Mouse (Mus musculus) midbrain, postnatal 0 days (tissue): ENCODE results near the gene Nmnat3. TPM values are rescaled to one million over a fixed set of nuclear protein-coding genes. Genes with fewer than 3 reads are reported as not detected.
A peak's percentile ranks its signal among the peaks of the same experiment; 100 is the strongest.

Experiments used
- ATAC-seq: fragments of 200-750 bp; cut with Nextera tagmentation; 2 replicates; pipeline ENCODE4 v1.8.0; 2017; ENCODE audit warnings: moderate number of reproducible peaks, mild to moderate bottlenecking, moderate TSS enrichment, moderate library complexity; ENCODE audit not compliant: low FRiP score
- DNase-seq: peaks from one replicate; pipeline ENCODE4 v3.0.0-alpha.2; 2015; ENCODE audit warnings: low spot score
- H3K27ac ChIP-seq: fragments of 300-500 bp; sonication (generic); 2 replicates; pipeline ENCODE4 v1.5.1; 2014; ENCODE audit warnings: low read depth, mild to moderate bottlenecking, low read length, mixed read lengths
- H3K27me3 ChIP-seq: fragments of 300-500 bp; sonication (generic); 2 replicates; pipeline ENCODE4 v1.6.1; 2014; ENCODE audit warnings: low read length, control low read depth, mixed read lengths; ENCODE audit not compliant: insufficient read depth
- H3K36me3 ChIP-seq: fragments of 300-500 bp; sonication (generic); 2 replicates; pipeline ENCODE4 v1.6.1; 2014; ENCODE audit warnings: low read length, control low read depth, mixed read lengths; ENCODE audit not compliant: insufficient read depth
- H3K4me1 ChIP-seq: fragments of 300-500 bp; sonication (generic); 2 replicates; pipeline ENCODE4 v1.6.1; 2014; ENCODE audit warnings: mild to moderate bottlenecking, control low read depth, antibody characterized with exemption, low read length, mixed read lengths; ENCODE audit not compliant: insufficient read depth
- H3K4me2 ChIP-seq: fragments of 300-500 bp; sonication (generic); 2 replicates; pipeline ENCODE4 v1.6.1; 2014; ENCODE audit warnings: low read depth, mild to moderate bottlenecking, low read length, mixed read lengths; ENCODE audit not compliant: poor library complexity, severe bottlenecking
- H3K4me3 ChIP-seq: fragments of 300-500 bp; sonication (generic); 2 replicates; pipeline ENCODE4 v1.5.1; 2014; ENCODE audit warnings: low read depth, mild to moderate bottlenecking, low read length, moderate library complexity
- H3K9ac ChIP-seq: fragments of 300-500 bp; sonication (generic); replicated peaks from 2 replicates; pipeline ENCODE4 v1.6.1; 2014; ENCODE audit warnings: mild to moderate bottlenecking, low read length, moderate library complexity, mixed read lengths; ENCODE audit not compliant: poor library complexity, severe bottlenecking
- H3K9me3 ChIP-seq: fragments of 300-500 bp; sonication (generic); 2 replicates; pipeline ENCODE4 v1.6.1; 2016; ENCODE audit warnings: low read length, control low read depth
- CTCF ChIP-seq: IDR thresholded peaks from 2 replicates; pipeline ENCODE4 v1.5.1; 2016; ENCODE audit warnings: antibody characterized with exemption, mild to moderate bottlenecking
- WGBS: fragments of 180-500 bp; shearing (Covaris S2); extraction: QIAGEN DNeasy Blood & Tissue Kit; methylation state at CpG from one replicate; pipeline ENCODE4 v1.1.7; 2014; 5-methylcytosine and 5-hydroxymethylcytosine counted together
- polyA plus RNA-seq: library from polyadenylated mRNA; unstranded; fragments of >200 nt; fragmentation: Nextera tagmentation; extraction: Ambion mirVana; gene quantifications from 2 replicates; pipeline ENCODE4 v1.2.1, GENCODE M21; 2015
- total RNA-seq: library from RNA; depleted of rRNA; stranded (reverse); fragments of >200 nt; gene quantifications from 2 replicates; pipeline ENCODE4 v1.2.3, GENCODE M21; 2014

Gene Nmnat3
- total and polyA plus RNA-seq, 2 experiments from 2014 or later, result 0.88 to 1.0 TPM

DNA sequence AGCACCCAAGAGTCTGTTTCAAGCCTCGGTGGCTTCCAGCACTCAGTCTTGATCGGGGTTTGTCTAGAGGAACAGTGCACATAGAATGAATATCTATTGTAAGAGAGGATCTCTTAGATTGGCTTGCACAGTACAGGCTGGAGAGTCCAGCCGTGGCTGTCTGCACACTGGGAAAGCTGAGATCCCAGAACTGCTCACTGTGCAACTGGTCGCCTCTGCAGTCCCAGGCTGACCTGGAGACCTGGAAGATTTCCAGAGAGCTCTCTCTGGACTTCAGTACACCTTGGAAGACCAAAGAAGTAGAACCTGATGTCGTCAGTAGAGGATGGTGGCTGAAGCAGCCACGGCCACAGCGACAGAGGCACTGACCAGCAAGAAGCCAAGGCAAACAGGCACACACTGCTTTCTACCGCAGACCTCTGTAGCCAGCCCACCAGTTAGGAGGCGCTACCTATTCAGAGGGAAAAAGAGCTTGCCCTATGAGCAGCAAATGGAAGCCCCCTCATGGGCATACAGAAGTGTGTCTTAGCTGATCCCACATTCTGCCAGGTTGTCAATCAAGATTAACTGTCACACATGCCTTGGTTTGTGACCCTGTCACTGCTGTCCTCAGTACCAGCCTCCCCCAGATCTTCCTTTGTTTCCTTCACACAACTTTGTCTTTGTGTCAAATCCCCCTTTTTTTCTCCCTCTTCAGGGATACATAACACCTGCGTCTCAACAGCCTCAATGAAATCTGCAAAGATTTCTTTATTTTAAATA lies 41.4 kb downstream of the Nmnat3 start:
- Histone ChIP-seq H3K27ac (no peak overlapping the region), H3K4me3 (no peak overlapping the region), H3K9ac (no peak overlapping the region), H3K4me2 (no peak overlapping the region), H3K36me3 (no peaks in the 10 kb centered on the region), H3K27me3 (0 out of 2 replicates have a peak, but pooled peaks cover 3% of the 10 kb centered on the region), H3K4me1 (no peaks in the 10 kb centered on the region; the same call in 1 of the 2 replicates), H3K9me3 (no peaks in the 10 kb centered on the region)
- ATAC-seq (no peak), DNase-seq (no peak)
- 56% methylated on average over 10 of the region's 10 CpGs for WGBS
- TF ChIP-seq CTCF, result no peak

DNA sequence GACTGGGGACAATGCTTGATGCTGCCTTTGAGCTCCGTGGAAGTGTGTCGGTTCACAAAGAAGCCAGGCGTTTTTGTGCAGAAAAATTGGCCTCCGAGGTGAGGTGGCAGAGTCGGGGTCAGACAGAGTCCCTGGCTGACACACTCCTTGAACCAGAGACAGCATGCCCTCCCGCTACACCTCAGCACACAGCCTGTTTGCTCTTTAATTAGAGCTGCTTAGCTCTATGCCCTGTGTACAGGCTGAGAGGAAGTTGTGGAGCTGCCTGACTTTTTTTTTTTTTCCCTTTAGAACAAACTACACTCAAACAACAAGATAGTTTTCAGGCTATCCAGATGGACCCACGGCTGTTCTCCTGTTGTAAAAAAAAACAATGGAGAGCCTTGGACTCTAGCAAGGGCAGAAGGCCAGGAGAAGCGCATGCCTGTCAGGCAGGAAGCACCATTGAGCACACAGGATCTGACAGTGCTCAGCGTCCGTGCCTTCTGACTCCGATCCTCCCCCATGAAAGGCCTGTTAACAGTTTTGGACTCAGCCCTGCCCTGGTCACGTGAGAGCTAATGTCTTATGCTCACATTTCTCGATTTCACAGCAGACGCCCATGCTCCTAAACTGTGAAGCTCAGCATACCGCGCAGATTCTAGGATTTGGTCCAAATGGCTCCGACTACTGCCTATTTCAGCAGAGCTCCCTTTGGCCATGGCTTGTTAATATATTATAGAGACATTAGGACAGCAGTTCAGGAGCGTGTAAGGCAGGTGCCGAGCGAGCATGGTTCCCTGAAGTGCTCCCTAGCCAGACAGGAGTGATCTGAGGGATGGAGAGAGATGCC lies 42.3 kb downstream of the Nmnat3 start:
- no peak overlapping the region for H3K27ac ChIP-seq
- no peaks in the 10 kb centered on the region for H3K36me3 ChIP-seq
- H3K4me3 ChIP-seq, result no peak overlapping the region
- H3K27me3 ChIP-seq, result 0 out of 2 replicates have a peak, but pooled peaks cover 3% of the 10 kb centered on the region
- H3K4me1 ChIP-seq, result no peaks in the 10 kb centered on the region; the same call in 1 of the 2 replicates
- TF ChIP-seq CTCF, result no peak
- ATAC-seq (peak; percentile 58; the same call in 1 of the 2 replicates), DNase-seq (peak; percentile 79)
- H3K9ac ChIP-seq, result no peak overlapping the region
- no peaks in the 10 kb centered on the region for H3K9me3 ChIP-seq
- 31% methylated on average over 20 of the region's 20 CpGs for WGBS
- H3K4me2 ChIP-seq, result 0 out of 2 replicates have a peak overlapping the region, but pooled peaks have one; percentile 9

DNA sequence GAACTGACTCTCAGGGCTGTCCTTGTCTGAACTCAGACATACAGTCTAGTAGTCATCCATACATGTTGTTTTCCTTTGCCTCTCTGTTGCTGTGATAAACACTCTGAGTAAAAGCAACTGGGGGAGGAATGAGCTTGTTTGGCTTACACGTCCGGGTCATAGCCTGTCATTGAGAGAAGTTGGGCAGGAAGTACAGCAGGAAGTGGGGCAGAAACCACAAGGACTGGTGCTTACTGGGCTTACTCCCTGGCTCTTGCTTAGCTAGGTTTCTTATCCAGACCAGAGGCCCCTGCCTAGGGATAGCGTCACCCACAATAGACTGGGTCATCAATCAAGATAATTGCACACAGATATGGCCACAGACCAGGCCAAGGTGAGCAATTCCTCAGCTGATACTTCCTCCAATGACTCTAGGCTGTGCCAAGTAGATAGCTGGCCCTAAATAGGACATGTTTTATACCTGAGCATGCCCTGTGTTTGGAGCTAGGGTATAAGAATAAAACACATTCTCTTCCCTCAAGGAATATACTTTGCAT lies 46.1 kb downstream of the Nmnat3 start:
- Histone ChIP-seq H3K9ac (no peak overlapping the region), H3K36me3 (no peaks in the 10 kb centered on the region), H3K27me3 (no peaks in the 10 kb centered on the region), H3K4me1 (no peaks in the 10 kb centered on the region; the same call in 1 of the 2 replicates), H3K27ac (no peak overlapping the region), H3K4me3 (no peak overlapping the region), H3K4me2 (no peak overlapping the region), H3K9me3 (no peaks in the 10 kb centered on the region)
- 88% methylated on average over 3 of the region's 3 CpGs for WGBS
- DNase-seq (no peak), ATAC-seq (no peak)
- TF ChIP-seq CTCF, result no peak

DNA sequence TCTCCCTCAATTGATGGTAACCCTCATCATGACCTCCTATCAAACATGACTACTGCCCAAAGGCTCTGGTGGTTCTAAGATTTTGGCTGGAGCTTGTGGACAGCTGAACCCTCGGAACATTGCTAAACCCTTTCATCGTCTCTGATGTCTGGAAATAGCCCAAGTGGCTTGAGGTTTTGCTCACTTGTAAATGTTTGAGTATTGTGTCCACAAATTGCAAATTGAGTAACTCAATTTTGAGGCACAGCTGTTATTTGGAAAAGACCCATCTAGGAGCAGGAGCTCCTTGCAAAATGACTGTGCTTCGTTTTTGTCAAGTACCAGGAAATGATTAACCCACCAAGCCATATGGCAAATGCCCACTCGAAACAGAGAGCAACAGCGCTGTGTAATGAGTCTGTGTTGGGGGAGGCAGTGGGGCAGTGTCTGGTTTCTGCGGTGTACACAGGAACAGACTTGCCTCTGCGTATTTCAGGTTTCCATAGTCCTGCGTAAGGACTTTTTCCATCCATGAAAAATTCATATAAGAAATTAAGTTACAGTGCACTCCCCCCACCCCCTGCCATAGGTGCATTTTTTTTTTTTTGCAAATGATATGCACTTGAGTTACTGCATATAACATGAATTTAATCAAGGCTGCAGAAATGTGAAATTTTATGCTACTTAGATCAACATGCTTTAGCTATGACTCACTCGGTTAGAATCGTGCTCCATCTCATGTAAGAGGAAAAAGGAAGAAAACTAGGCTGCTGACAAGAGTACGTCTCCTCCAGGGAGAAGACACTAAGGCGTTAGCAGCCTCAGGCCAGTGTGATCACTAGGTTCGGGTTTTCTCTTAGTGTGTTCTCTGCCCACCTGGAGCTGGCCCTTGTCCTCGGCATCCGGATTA lies 50.9 kb downstream of the Nmnat3 start:
- no peak overlapping the region for H3K27ac ChIP-seq
- H3K4me1 ChIP-seq, result no peaks in the 10 kb centered on the region
- H3K27me3 ChIP-seq, result no peaks in the 10 kb centered on the region
- no peak overlapping the region for H3K9ac ChIP-seq
- no peak overlapping the region for H3K4me2 ChIP-seq
- no peaks in the 10 kb centered on the region for H3K36me3 ChIP-seq
- no peaks in the 10 kb centered on the region for H3K9me3 ChIP-seq
- WGBS, result 74% methylated on average over 15 of the region's 15 CpGs
- ATAC-seq (no peak), DNase-seq (no peak)
- no peak for TF ChIP-seq CTCF
- H3K4me3 ChIP-seq, result no peak overlapping the region

DNA sequence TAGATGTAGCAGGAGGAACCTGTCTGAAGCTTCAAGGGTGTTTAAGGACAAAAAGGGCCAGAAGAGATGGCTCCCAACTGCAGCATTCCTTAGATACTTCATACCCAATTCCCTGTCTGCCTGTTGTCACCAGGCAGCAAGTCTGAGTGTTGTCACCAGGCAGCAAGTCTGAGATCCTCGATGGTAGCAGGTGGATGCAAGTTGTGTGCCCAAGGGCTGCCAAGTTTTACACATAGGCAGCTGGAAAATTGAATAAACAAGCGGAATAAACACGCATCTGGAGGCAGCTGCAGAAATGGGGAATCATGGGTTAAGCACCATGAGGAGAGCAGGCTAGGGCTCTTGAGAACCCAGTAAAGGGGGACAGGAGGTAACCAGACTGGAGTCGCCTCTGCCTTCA lies 52.7 kb downstream of the Nmnat3 start:
- no peak overlapping the region for H3K4me2 ChIP-seq
- no peak overlapping the region for H3K9ac ChIP-seq
- DNase-seq, result no peak
- no peaks in the 10 kb centered on the region for H3K27me3 ChIP-seq
- no peak overlapping the region for H3K4me3 ChIP-seq
- no peaks in the 10 kb centered on the region for H3K36me3 ChIP-seq
- no peak overlapping the region for H3K27ac ChIP-seq
- ATAC-seq, result no peak
- TF ChIP-seq CTCF, result no peak
- 72% methylated on average over 4 of the region's 4 CpGs for WGBS
- H3K9me3 ChIP-seq, result no peaks in the 10 kb centered on the region
- no peaks in the 10 kb centered on the region for H3K4me1 ChIP-seq
